Mouse (Mus musculus) ES-E14 (cell line): ENCODE measurements at regions not wholly inside any gene's neighbourhood (a gene's known extent, or its start where the extent isn't known, plus 50 kb on each side); places are given as distances from the start of the nearest gene placed in this dataset.
A peak's percentile ranks its signal among the peaks of the same experiment; 100 is the strongest.

ENCODE experiments used
- DNase-seq: peaks from one replicate; pipeline ENCODE4 v3.0.0-alpha.2; 2013; ENCODE audit warnings: low read depth, low spot score
- H3K27ac ChIP-seq: 2 replicates; pipeline ENCODE4 v1.5.1; 2012; ENCODE audit warnings: low read depth, mild to moderate bottlenecking, low read length, moderate library complexity, mixed read lengths; ENCODE audit not compliant: poor library complexity, insufficient read depth, severe bottlenecking
- H3K36me3 ChIP-seq: 2 replicates; pipeline ENCODE4 v1.6.1; 2012; ENCODE audit warnings: mild to moderate bottlenecking, low read length, moderate library complexity, mixed read lengths; ENCODE audit not compliant: control insufficient read depth, poor library complexity, insufficient read depth, severe bottlenecking
- H3K4me1 ChIP-seq, 2 experiments: fragments of 150-350 bp in 1 of 2; sonication (generic) in 1 of 2; 2 replicates each; pipeline ENCODE4 v1.6.1; 2012; ENCODE audit warnings: low read length in 2 of 2, mild to moderate bottlenecking in 1 of 2, mixed read lengths in 1 of 2; ENCODE audit not compliant: control insufficient read depth in 2 of 2, insufficient read depth in 2 of 2, poor library complexity in 1 of 2
- H3K4me3 ChIP-seq, 2 experiments: fragments of 150-350 bp in 1 of 2; sonication (generic) in 1 of 2; 2 replicates each; pipeline ENCODE4 v1.5.1; 2012; ENCODE audit warnings: low read length in 2 of 2, low read depth in 1 of 2, mild to moderate bottlenecking in 1 of 2, mixed read lengths in 1 of 2; ENCODE audit not compliant: insufficient read depth in 1 of 2, poor library complexity in 1 of 2, severe bottlenecking in 1 of 2
- H3K9ac ChIP-seq: 2 replicates; pipeline ENCODE4 v1.6.1; 2012; ENCODE audit warnings: low read depth, mild to moderate bottlenecking, low read length, mixed read lengths; ENCODE audit not compliant: poor library complexity, insufficient read depth, severe bottlenecking
- H3K9me3 ChIP-seq: fragments of 150-350 bp; sonication (generic); 2 replicates; pipeline ENCODE4 v1.6.1; 2012; ENCODE audit warnings: low read depth, mild to moderate bottlenecking, low read length; ENCODE audit not compliant: control insufficient read depth, insufficient read depth
- CHD2 ChIP-seq: IDR thresholded peaks from 2 replicates; pipeline ENCODE4 v1.6.1; 2014; ENCODE audit warnings: mild to moderate bottlenecking, low read depth, low read length, inconsistent platforms
- HCFC1 ChIP-seq: IDR thresholded peaks from 2 replicates; pipeline ENCODE4 v1.6.1; 2012; ENCODE audit warnings: low read length, inconsistent platforms, borderline replicate concordance; ENCODE audit not compliant: insufficient read depth
- MAFK ChIP-seq: IDR thresholded peaks from 2 replicates; pipeline ENCODE4 v1.6.1; 2014; ENCODE audit warnings: mild to moderate bottlenecking, low read depth, low read length, inconsistent platforms; ENCODE audit not compliant: insufficient read depth
- ZC3H11A ChIP-seq: IDR thresholded peaks from 2 replicates; pipeline ENCODE4 v1.6.1; 2012; ENCODE audit warnings: low read depth, mild to moderate bottlenecking, inconsistent platforms, low read length, borderline replicate concordance
- ZNF384 ChIP-seq: IDR thresholded peaks from 2 replicates; pipeline ENCODE4 v1.6.1; 2012; ENCODE audit warnings: low read depth, low read length, inconsistent platforms
- in situ Hi-C, 2 experiments: fragments of 600-800 bp; cut with MboI; formaldehyde crosslinking; loops; one replicate each; pipeline ENCODE4 v1.15.1; 2025; ENCODE audit warnings: low sequenced_read_pairs in 2 of 2, inconsistent platforms in 1 of 2; ENCODE audit not compliant: unreplicated experiment in 2 of 2

- DNase-seq = no peak
- Histone ChIP-seq H3K36me3 (no peaks in the 10 kb centered on the region), H3K9me3 (no peaks in the 10 kb centered on the region), H3K9ac (no peak overlapping the region), H3K27ac (no peak overlapping the region), H3K4me1 (peaks cover 0 to 2% of the 10 kb centered on the region in 2 experiments; a peak in 1 of 4 replicates), H3K4me3 (no peak overlapping the region)
- in situ Hi-C loops = no loop called here
- no peak for TF ChIP-seq ZC3H11A
- no peak for TF ChIP-seq ZNF384
- TF ChIP-seq HCFC1 = no peak
- TF ChIP-seq CHD2 = no peak
- no peak for TF ChIP-seq MAFK
Observed at GRCm38 (mm10) chr6:89087620-89088019, 185.6 kb downstream of the Tpra1 start.

- Histone ChIP-seq H3K9ac (no peak overlapping the region), H3K9me3 (no peaks in the 10 kb centered on the region), H3K36me3 (no peaks in the 10 kb centered on the region), H3K27ac (no peak overlapping the region), H3K4me3 (no peak overlapping the region), H3K4me1 (no peaks in the 10 kb centered on the region)
- no peak for DNase-seq
- TF ChIP-seq CHD2 (no peak), HCFC1 (no peak), MAFK (no peak), ZC3H11A (no peak), ZNF384 (no peak)
- in situ Hi-C loops = no loop called here
Observed at GRCm38 (mm10) chr6:89090096-89090495, 188.0 kb downstream of the Tpra1 start.

GRCm38 (mm10) chr6:89095911-89096310 is 193.9 kb downstream of the Tpra1 start:
- no peaks in the 10 kb centered on the region for H3K4me1 ChIP-seq
- no peak overlapping the region for H3K27ac ChIP-seq
- no peak overlapping the region for H3K9ac ChIP-seq
- no peak for TF ChIP-seq HCFC1
- no peak for TF ChIP-seq CHD2
- TF ChIP-seq MAFK = no peak
- TF ChIP-seq ZC3H11A = no peak
- no peak for TF ChIP-seq ZNF384
- no peaks in the 10 kb centered on the region for H3K36me3 ChIP-seq
- in situ Hi-C loops = no loop called here
- no peaks in the 10 kb centered on the region for H3K9me3 ChIP-seq
- no peak for DNase-seq
- H3K4me3 ChIP-seq = peak overlapping the region; percentile 21 to 58; a peak in 3 of 4 replicates

GRCm38 (mm10) chr6:89097531-89097930 is 195.5 kb downstream of the Tpra1 start:
- no peak overlapping the region for H3K27ac ChIP-seq
- H3K4me1 ChIP-seq = no peaks in the 10 kb centered on the region
- no peak overlapping the region for H3K4me3 ChIP-seq
- no peaks in the 10 kb centered on the region for H3K36me3 ChIP-seq
- DNase-seq = no peak
- no peaks in the 10 kb centered on the region for H3K9me3 ChIP-seq
- no peak overlapping the region for H3K9ac ChIP-seq
- no peak for TF ChIP-seq ZNF384
- TF ChIP-seq CHD2 = no peak
- TF ChIP-seq HCFC1 = no peak
- TF ChIP-seq MAFK = no peak
- no peak for TF ChIP-seq ZC3H11A
- in situ Hi-C loops = no loop called here

- Histone ChIP-seq H3K9me3 (no peaks in the 10 kb centered on the region), H3K27ac (no peak overlapping the region), H3K36me3 (no peaks in the 10 kb centered on the region), H3K4me1 (no peaks in the 10 kb centered on the region), H3K4me3 (no peak overlapping the region), H3K9ac (no peak overlapping the region)
- in situ Hi-C loops = no loop called here
- TF ChIP-seq MAFK = no peak
- TF ChIP-seq ZC3H11A = no peak
- TF ChIP-seq CHD2 = no peak
- no peak for TF ChIP-seq HCFC1
- no peak for TF ChIP-seq ZNF384
- DNase-seq = no peak
Observed at GRCm38 (mm10) chr6:89119241-89119640, 217.2 kb downstream of the Tpra1 start.
